Mouse (Mus musculus): ENCODE results near the gene Sbk3.
"Not testable (repeated sequence)": the region's sequence is repeated elsewhere in the genome, so short reads cannot be mapped to it uniquely, and the experiment has no call there.

Gene Sbk3

GRCm38 (mm10) chr7:4971068-4971467 is at the start of gene Sbk3:
TSS of gene Sbk3 (minus strand) at chr7:4971168.
- no peak for DNase-seq (ENCODE audit: low read depth, low spot score)

DNA sequence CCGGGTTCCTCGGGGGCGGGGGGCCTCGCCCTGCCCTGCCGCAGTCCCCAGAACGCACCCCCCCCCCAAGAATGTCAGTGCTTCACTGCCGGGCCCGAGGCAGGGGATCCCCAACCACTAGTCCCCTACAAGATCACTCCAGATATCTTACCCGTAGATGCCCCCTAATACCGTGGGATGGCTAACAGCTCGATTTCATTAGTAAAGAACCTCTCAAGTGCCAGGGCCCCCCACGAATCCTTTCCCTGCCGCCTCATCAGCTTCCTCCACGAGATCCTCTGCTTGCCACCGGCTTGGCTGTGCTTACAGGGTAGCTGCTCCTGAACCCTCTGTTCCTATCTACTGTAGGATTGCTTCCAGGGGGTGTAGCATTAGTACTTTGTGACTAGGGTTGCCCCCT is 49.7 kb upstream of the Sbk3 start:
- DNase-seq (ENCODE audit: low read depth, low spot score), result no peak

DNA sequence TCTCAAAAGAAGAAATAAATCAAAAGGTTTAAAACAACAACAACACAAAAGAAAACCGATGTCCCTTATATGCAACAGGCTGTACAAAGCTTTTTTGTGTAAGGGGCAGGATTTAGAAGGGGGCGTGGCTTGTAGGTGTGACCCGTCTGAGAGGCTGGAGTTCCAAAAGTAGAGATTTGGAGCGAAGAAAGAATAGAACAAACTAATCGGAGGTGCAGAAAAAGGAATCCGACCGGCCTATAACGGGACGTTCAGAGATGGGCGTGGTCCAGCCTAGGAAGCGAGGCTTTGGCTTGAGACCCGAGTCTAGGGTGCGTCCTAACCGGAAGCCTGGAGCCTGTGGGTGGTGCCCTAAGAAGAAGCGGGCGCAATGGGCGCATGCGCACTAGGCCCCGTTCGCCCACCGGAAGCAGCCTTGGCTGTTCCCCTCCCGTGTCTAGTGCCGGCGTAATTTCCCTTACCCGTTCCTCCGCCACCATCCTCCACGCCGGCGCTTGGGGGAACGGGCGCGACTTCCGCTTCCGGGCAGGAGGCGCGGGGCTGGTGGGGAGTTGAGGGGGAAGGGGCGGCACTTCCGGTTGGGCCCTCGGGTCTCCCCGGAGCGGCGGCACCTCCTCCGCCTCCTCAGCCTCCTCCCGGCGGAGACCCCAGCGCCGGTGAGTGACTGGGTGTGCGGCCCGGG is 49.2 kb upstream of the Sbk3 start, which contains the start of the genes Zfp865 and Ccdc106:
Zfp865 (plus strand) TSS at position 377 of the 682 bp plus-strand sequence.
Ccdc106 (plus strand) TSS at position 554 of the 682 bp plus-strand sequence.
- DNase-seq (ENCODE audit: low read depth, low spot score), result peak; percentile 99

DNA sequence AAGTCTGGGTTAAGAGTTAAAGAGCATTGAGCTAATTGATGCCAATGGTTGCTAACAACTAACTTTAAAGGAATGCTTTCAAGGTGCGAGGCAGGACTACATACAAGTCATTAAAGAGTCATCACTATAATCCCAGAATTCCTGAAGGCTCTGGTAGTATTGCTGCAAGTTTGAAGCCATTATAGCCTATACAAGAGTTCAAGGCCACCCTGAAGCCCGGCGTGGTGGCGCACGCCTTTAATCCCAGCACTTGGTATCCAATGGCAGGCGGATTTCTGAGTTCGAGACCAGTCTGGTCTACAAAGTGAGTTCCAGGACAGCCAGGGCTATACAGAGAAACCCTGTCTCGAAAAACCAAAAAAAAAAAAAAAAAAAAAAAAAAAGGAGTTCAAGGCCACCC is 48.6 kb upstream of the Sbk3 start:
- not testable (repeated sequence) for DNase-seq (ENCODE audit: low read depth, low spot score)

DNA sequence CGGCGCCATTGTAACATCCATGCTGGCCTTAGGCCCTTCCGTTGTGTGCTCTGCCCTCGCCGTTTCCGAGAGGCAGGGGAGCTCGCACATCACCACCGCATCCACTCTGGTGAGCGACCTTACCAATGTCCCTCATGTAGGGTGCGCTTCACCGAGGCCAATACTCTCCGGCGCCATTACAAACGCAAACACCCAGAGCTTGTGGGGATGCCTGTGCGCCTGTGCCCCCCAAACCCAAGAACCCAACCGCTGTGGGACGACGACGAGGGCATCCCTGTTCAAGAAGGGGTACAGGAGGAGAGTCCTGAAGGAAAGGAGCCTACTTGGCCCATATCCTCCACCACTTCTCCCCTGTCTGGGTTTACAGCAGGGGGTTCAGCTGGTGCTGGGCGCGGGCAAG is 47.0 kb upstream of the Sbk3 start:
- DNase-seq (ENCODE audit: low read depth, low spot score), result no peak

- DNase-seq (ENCODE audit: low read depth, low spot score), result no peak
Measured at GRCm38 (mm10) chr7:5017352-5017751, 46.4 kb upstream of the Sbk3 start.

DNA sequence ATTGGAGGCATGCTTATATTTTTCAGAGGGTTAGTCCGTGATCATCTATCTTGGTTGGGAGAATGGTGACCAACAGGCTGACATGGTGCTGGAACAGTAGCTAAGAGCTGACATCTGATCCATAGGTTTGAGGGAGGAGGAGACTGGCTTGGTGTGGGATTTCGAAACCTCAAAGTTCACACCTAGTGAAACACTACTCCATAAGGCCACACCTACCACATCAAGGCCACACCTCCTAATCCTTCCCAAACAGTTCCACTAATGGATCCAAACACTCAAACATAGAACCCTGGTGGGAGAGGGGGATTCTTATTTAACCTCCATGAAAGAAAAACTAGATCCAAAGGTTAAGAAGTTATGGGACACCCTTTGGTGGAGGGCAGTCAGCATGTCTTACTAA is 46.0 kb upstream of the Sbk3 start:
- no peak for DNase-seq (ENCODE audit: low read depth, low spot score)

GRCm38 (mm10) chr7:5016057-5016456 is 45.1 kb upstream of the Sbk3 start:
- no peak for DNase-seq (ENCODE audit: low read depth, low spot score)

DNA sequence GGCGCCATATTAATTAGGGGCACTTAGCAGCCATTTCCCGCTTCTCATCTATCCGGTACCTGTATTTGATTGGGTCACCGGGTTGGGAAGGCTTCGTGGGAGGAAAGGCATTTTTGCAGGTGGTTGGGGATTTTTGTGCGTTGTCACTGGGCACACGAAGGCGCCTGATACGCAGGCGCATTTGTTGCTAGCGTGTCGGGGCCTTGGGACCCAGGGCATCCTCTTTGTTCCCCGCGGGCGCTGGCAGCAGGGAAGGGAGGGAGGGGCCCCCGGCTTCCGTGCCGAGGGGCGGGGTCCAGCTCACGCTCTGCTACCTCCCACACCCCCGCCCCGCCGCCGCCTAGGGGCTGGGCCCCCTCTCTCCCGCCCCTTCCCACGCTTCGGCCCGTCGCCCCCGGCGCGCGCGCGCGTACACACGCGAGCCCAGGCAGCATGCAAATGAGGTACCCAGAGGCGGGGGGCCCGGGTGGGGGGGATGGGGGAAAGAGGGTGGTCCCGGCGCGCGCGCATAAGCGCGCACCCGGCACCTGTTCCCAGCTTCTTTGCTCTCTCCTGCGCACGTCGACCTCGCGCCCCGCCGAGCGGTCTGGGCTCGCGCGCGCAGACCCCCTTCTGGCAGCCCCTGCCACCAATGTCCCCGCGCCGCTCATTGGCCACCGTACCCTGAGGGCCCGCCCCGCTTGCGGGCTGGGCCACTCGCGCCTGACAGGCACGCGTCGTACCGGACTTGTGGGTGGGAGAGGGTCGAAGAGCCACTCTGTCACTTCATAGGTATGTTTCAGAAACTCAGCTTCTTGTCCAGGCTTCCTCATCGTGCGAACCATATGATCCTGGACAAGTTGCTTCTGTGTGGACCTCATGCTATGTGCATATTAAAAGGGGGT is 44.4 kb upstream of the Sbk3 start, which contains the start of gene Gm44973:
Gm44973 (plus strand) TSS at position 379 of the 884 bp plus-strand sequence.
- peak; percentile 90 for DNase-seq (ENCODE audit: low read depth, low spot score)

DNA sequence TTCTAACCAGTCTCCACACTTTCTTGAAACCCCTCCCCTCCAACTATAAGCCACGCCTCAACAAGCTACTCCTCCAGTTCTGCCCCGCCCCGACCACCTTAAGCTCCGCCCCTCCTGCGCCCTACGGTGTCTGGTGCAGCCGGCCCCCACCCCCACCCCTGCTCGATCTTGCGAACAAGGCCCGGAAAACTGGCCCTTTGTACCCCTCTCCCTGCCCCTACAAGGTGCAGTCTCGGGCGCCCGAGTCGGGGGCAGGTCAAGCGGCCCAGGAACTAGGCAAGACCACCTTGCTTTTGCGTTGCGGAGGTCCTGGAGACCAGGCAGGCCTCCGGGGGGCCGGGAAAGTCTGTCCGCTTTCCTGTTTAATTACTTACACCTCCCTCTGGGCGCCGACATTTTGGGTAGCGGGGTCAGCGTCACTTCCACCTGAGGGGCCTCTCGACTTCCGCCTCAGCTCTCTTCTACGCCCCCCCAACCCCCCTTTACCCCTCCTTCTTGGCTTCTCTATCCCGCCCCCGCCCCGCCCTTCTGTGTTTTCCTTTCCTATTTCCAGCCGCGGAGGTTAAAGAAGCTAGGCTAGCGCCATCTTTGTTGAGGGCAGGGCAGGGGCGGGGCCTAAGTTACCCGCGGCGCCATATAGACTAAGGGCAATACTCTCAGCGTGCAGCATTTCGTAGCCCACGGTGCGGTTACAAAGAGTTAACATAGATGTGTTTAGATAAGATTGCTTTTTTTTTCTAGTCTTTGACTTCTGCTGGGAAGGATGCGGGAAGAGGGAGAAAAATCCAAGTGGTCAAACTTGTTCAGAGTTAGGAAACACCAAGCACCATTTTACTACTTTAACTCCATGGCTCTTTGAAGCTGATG is 43.5 kb upstream of the Sbk3 start, which contains the start of the genes Zfp524 and Fiz1:
Zfp524 (plus strand) TSS at position 165 of the 867 bp plus-strand sequence.
Fiz1 (minus strand) TSS at position 447 of the 867 bp plus-strand sequence.
- peak; percentile 95 for DNase-seq (ENCODE audit: low read depth, low spot score)

- DNase-seq (ENCODE audit: low read depth, low spot score), result no peak
Measured at GRCm38 (mm10) chr7:5012681-5013513, 41.9 kb upstream of the Sbk3 start.

- DNase-seq (ENCODE audit: low read depth, low spot score), result no peak
Measured at GRCm38 (mm10) chr7:5008229-5008628, 37.3 kb upstream of the Sbk3 start.

GRCm38 (mm10) chr7:5002876-5003275 is 31.9 kb upstream of the Sbk3 start:
- not testable (repeated sequence) for DNase-seq (ENCODE audit: low read depth, low spot score)

DNA sequence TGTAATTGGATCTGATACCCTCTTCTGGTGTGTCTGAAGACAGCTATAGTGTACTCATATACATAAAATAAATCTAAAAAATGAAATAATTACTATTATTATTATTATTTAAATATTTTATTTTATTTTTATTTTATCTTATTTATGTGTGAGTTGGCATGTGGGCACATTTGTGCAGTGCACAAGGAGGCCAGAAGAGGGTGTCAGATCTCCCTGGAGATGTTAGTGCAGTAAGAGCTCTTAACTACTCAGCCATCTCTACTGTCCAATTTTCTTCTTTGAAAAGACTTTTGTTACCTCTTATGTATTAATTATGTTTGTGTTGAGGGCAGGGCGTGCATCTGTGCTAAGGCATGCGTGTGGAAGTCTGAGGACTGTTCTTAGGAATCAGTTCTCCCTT is 28.9 kb upstream of the Sbk3 start:
- DNase-seq (ENCODE audit: low read depth, low spot score), result no peak

- DNase-seq (ENCODE audit: low read depth, low spot score), result no peak
Measured at GRCm38 (mm10) chr7:4996934-4997333, 26.0 kb upstream of the Sbk3 start.

DNA sequence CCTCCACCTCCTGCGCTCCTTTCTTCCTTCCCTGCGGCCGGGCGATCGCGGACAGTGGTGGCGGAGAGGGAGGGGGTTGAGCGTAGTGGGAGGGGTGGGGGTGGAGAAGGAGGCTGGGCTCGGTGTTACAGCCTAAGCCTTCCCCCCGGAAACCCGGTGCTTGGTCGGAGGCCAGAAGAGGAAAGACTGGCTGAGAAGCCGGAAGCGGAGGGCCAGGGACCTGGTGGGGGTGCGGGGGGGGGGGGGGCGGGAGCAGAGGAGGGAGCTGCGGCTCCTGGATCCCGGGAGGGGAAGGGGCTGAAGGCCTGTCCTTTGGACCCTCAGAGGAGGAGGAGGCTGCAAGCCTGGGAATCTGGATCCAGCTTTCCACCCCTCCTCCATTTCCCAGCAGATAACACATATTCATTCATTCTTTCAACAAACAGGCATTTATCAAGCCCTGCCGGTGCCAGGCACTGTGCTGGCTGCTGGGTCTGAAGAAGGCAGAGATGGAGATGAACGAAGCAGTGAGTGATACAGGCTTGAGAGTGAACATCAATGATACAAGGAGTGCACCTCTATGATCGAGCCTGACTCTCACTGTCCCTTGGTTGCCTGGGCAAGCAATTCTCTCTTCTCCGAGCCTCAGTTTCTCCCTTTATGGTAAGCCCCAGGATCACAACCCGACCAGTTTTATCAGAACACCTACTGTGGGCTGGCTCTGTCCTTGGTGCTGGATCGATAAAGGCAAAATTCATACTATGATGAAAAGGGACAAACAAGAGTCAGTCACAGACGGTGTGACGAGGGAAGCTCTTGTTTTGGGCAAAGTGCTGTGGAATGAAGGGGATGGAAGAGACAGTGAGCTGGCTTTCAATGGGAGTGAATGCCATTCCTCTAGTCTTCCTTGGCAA is 25.3 kb upstream of the Sbk3 start, which contains the start of gene Zfp579:
Zfp579 (minus strand) TSS at position 156 of the 893 bp plus-strand sequence.
- DNase-seq (ENCODE audit: low read depth, low spot score), result peak; percentile 91

DNA sequence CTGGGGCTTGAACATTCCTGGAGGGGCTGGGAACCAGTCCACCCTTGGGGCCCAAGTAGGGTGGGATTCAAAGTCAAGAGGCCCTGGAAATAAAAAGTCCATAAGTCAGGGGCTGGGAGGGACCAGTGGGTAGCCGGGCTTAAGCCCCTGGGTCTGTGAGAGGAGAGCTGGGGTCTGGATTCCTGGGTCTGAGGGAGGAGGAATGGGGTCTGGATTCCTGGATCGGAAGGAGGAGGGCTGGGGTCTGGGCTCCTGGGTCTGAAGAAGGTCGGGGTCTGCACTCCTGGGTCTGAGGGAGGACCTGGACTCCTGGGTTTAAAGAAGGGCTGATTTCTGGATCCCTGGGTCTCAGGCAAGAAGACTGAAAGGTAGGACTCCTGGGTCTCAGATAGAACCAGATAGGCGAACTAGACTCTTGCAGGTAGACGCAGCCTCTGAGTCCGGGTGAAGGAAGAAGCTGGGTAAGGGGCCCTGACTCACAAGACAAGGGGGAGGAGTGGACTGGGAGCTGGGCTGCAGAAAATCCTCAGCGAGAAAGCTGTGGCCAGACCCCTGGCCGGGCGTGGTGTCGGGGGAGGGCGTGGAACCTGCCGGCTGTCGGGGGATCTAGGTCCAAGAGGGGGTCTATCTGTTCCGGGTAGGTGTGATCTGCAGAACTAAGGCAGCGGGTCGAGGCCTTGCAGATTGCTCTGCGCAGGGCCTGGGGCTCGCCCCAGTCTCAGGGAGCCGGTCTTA is 24.5 kb upstream of the Sbk3 start:
- no peak for DNase-seq (ENCODE audit: low read depth, low spot score)

DNA sequence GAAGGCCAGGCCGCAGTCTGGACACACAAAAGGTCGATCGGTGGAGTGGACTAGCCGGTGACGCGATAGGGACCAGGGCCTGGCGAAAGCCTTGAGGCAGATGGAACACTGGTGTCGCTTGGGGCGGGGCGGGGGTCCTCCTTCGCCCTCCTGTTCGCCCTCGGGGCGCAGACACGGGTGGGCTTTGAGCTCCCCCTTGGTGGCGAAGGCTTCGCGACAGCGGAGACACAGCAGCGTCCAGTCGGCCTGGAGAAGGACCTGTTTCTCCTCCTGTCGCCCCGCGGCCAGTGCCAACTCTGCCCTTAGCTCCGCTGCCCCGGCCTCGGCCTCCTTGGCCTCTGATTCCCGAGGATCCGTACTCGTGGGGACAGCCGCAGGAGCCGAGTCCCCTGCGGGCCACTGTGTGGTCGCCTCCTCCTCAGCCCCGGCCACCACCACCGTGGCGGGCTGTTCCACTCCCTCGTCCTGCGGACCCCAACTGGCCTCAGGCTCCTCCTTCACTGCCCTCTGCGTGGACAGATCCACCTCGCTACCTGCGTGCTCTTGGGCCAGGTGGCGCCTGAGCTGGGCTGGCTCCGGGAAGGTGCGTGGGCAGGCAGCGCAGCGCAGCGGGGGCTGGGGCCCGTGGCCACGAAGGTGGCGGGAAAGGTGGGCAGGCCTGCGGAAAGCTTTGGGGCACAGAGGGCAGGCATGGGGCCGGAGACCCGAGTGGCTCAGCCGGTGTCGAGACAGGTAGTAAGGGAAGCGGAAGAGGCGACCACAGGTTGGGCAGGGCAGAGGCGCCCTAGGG is 23.2 kb upstream of the Sbk3 start:
- DNase-seq (ENCODE audit: low read depth, low spot score), result no peak

All from skeletal muscle tissue, adult 2 months (tissue).